Mouse (Mus musculus): ENCODE results near the gene Tex2. TPM values are rescaled to one million over a fixed set of nuclear protein-coding genes. Genes with fewer than 3 reads are reported as not detected.

The Tex2 gene
- polyA plus RNA-seq, 1 experiment from 2014 or later = 9.3 TPM

DNA sequence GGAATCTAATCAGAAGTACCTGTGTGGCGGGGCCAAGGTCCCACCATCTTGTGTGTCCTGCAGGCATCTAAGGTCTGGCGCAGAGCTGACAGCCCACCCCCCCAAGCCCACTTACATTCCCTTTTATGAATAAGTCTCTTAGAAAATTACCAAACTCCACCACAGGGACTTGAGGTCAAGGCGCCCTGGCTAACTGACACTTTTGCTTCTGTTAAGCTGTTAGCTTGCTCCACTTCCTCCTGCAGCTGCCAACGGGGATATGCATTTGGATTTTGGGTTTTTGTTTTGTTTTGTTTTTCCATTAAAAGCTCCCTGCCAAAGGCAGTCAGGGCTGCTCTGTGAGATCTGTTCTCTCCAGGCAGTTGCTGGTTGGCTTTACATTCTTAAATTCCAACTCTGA lies 2.3 kb upstream of the Tex2 start:
- no peak overlapping the region for H3K9ac ChIP-seq
- peaks cover 3% of the 10 kb centered on the region; the same call in 1 of the 2 replicates for H3K27me3 ChIP-seq
- no peak for ATAC-seq (replicated peaks; ENCODE audit: low FRiP score)
- H3K27ac ChIP-seq = no peak overlapping the region
- WGBS = 79% methylated on average over 4 of the region's 4 CpGs
- H3K9me3 ChIP-seq (replicated peaks) = no peaks in the 10 kb centered on the region
- no peak overlapping the region for H3K4me3 ChIP-seq (replicated peaks)
- no peaks in the 10 kb centered on the region for H3K36me3 ChIP-seq
- H3K4me1 ChIP-seq = peaks cover 14% of the 10 kb centered on the region
- no peak overlapping the region for H3K4me2 ChIP-seq

DNA sequence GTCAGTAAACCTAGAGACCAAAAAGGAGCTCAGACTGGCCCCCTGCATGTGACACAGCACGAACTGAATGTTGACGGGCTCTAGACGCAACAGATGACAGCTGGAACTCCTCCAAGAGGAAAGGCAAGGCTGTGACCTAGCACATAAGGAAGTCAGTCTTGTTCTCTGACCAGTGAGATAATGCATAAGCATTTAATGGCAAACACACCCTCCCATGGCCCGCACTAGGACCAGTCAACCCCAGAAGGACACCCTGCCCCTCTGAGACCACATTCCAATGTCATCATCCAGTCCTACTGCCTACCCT lies 1.1 kb upstream of the Tex2 start:
- H3K4me3 ChIP-seq (replicated peaks) = no peak overlapping the region
- no peaks in the 10 kb centered on the region for H3K36me3 ChIP-seq
- no peak overlapping the region for H3K9ac ChIP-seq
- H3K4me2 ChIP-seq = no peak overlapping the region
- 49% methylated on average over 4 of the region's 4 CpGs for WGBS
- H3K27ac ChIP-seq = no peak overlapping the region
- H3K9me3 ChIP-seq (replicated peaks) = no peaks in the 10 kb centered on the region
- peaks cover 3% of the 10 kb centered on the region; the same call in 1 of the 2 replicates for H3K27me3 ChIP-seq
- peaks cover 24% of the 10 kb centered on the region for H3K4me1 ChIP-seq
- no peak for ATAC-seq (replicated peaks; ENCODE audit: low FRiP score)

DNA sequence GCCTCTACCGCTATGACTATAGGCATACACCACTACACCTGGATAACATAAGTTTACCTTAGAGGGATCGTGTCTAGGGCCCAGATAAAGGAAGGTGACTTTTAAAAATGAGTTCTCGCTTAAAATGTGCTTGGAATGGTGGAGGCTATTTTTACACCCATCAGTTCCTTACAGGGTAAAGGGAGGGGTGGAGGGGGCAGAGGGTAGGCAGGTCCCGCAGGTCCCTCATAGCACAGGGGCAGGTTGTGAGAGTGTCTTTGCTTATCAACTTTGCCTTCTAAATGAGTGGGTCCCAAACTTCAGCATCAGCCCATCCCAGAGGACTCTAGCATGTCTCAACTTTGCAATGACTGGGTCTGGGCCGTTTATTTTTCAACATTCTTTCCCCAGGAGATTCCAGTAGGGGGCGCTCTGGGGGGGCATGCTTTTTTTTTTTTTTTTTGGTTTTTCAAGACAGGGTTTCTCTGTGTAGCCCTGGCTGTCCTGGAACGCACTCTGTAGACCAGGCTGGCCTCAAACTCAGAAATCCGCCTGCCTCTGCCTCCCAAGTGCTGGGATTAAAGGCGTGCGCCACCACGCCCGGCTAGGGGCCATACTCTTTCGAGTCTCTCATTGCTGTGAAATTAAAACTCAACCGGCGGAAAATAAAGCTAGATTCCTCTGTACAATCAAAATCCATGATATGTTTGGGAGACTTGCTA lies 565 bp upstream of the Tex2 start:
- Histone ChIP-seq H3K36me3 (no peaks in the 10 kb centered on the region), H3K4me1 (peaks cover 25% of the 10 kb centered on the region), H3K27ac (peak overlapping the region; percentile 87), H3K27me3 (peaks cover 3% of the 10 kb centered on the region; the same call in 1 of the 2 replicates), H3K9me3 (replicated peaks) (no peaks in the 10 kb centered on the region), H3K4me2 (peak overlapping the region; percentile 93), H3K9ac (no peak overlapping the region), H3K4me3 (replicated peaks) (peak overlapping the region; percentile 99)
- 57% methylated on average over 15 of the region's 15 CpGs for WGBS
- ATAC-seq (replicated peaks; ENCODE audit: low FRiP score) = no peak

DNA sequence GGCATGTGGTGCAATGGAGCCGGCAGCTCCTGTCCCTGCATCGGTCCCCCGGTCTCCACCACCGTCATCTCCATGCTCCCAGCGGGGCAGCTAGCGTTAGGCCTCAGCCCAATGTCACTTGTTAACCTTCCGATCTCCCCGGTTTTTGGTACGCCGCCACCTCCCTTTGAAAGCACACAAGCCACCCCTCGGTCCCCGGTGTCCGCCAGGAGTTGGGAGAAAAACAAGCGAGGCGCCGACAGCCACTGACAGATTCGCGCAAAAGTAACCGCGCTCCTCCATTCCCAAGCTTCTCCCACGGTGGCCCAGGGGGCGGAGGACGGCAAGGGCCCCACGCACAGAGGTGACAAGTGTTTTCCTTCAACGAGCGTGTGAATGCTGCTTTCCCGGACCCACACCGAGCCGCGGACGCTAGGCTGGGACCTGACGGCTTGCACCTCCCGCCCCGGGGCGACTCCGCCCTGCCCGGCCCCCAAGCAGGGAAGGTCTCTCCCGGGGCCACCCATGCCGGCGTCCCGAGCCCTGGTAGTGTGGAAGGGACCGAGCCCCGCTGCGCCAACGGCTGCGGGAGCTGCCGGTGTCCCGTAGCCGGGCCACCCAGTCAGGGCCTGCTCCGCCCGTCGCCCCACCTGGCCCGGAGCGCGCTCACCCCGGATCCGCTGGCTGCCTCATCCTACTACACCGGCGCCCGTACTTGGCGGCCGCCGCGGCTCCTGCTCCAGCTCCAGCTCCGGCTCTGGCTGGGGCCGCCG lies 838 bp downstream of the Tex2 start:
- Histone ChIP-seq H3K9me3 (replicated peaks) (no peaks in the 10 kb centered on the region), H3K4me1 (peaks cover 25% of the 10 kb centered on the region), H3K4me2 (peak overlapping the region; percentile 93), H3K27me3 (peaks cover 3% of the 10 kb centered on the region; the same call in 1 of the 2 replicates), H3K4me3 (replicated peaks) (peak overlapping the region; percentile 99), H3K9ac (peak overlapping the region; percentile 94), H3K36me3 (no peaks in the 10 kb centered on the region), H3K27ac (peak overlapping the region; percentile 89)
- ATAC-seq (replicated peaks; ENCODE audit: low FRiP score) = peak; percentile 82
- WGBS = under 1% methylated on average over 56 of the region's 67 CpGs

DNA sequence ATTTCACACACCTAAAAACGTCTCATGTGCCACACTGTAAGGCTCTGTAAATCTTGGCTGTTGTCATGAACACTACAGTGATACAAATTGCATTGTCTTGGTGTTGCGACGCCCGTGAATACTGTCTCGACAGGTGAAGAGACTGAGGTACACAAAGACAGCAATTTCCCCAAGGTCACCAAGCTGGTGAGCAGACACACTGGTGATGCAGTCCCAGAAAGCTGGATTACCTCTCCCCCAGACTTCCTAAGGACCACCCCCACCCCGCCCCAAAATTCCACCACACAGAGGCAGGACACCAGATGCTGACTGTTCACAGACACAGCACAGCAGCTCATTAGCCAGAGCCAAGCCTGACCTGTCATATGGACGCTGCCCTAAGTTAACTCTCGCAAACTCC lies 3.5 kb downstream of the Tex2 start:
- Histone ChIP-seq H3K4me3 (replicated peaks) (no peak overlapping the region), H3K4me2 (no peak overlapping the region), H3K27me3 (peaks cover 3% of the 10 kb centered on the region; the same call in 1 of the 2 replicates), H3K4me1 (peaks cover 28% of the 10 kb centered on the region), H3K27ac (no peak overlapping the region), H3K36me3 (no peaks in the 10 kb centered on the region), H3K9me3 (replicated peaks) (no peaks in the 10 kb centered on the region), H3K9ac (no peak overlapping the region)
- no peak for ATAC-seq (replicated peaks; ENCODE audit: low FRiP score)
- WGBS = 62% methylated on average over 8 of the region's 8 CpGs

DNA sequence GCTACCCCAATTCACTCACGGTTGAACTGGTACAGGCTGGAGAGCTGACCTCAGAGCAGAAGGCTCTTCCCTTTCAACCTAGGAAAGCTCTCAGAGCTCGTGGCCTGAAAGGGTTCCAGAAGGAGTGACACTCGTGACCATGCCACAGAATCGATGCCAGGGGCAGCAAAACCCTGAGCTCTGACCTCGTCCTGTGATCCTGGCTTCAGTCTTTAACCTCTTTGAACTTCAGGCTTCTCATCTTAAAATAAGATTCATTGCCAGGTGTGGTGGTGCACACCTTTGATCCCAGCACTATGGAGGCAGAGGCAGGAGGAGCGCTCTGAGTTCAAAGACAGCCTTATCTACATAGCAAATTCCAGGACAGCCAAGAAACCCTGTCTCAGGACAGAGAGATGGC lies 5.9 kb downstream of the Tex2 start:
- 70% methylated on average over 6 of the region's 6 CpGs for WGBS
- H3K9ac ChIP-seq = no peak overlapping the region
- H3K4me2 ChIP-seq = no peak overlapping the region
- peaks cover 3% of the 10 kb centered on the region; the same call in 1 of the 2 replicates for H3K27me3 ChIP-seq
- ATAC-seq (replicated peaks; ENCODE audit: low FRiP score) = no peak
- no peaks in the 10 kb centered on the region; the same call in 1 of the 2 replicates for H3K36me3 ChIP-seq
- no peak overlapping the region for H3K4me3 ChIP-seq (replicated peaks)
- peaks cover 27% of the 10 kb centered on the region for H3K4me1 ChIP-seq
- no peak overlapping the region for H3K27ac ChIP-seq
- 0 out of 2 replicates have a peak, but pooled peaks cover 3% of the 10 kb centered on the region for H3K9me3 ChIP-seq (replicated peaks)

DNA sequence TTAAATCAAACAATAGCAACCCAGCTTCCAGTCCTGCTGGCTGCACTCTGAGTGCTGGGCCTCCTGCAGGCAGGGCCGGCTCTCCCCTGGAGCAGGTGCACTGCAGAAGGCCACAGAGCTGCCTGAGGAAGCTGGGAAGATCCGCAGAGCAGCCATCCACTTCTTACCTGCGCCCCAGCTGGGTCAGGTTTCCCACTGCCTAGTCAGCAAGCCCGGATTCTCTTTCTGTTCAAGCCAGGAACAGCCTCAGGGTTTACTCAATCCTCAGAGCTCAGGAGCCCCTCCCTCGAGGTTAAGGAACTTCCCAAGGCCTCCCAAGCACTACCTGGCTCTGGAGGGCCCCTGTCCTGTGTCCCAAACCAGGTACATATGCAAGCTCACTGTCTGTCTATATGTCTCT lies 7.2 kb downstream of the Tex2 start:
- no peaks in the 10 kb centered on the region; the same call in 1 of the 2 replicates for H3K36me3 ChIP-seq
- no peak for ATAC-seq (replicated peaks; ENCODE audit: low FRiP score)
- no peak overlapping the region for H3K9ac ChIP-seq
- no peak overlapping the region for H3K4me2 ChIP-seq
- 0 out of 2 replicates have a peak, but pooled peaks cover 3% of the 10 kb centered on the region for H3K9me3 ChIP-seq (replicated peaks)
- H3K4me1 ChIP-seq = peaks cover 27% of the 10 kb centered on the region
- no peaks in the 10 kb centered on the region for H3K27me3 ChIP-seq
- no peak overlapping the region for H3K4me3 ChIP-seq (replicated peaks)
- no peak overlapping the region for H3K27ac ChIP-seq
- 45% methylated on average over 5 of the region's 5 CpGs for WGBS

DNA sequence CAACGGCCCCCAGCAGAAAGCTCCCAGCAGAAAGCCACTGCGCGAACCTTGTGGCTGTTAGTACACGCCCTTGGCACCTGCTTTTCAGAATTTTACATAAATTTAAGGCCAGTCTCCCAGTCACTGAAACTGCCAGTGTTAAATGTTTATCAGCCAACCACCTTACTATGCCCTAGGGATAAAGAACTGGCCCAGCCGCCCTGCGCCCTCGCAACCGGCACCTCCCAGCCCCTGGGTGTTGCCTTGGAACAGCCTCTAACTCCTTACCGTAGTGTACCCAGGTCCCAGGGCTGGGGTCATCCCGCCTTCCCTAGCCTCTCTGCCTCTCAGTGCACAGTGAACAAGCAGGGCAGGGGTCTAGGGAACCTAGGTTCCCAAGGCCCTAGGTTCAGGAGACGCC lies 10.0 kb downstream of the Tex2 start:
- WGBS = 90% methylated on average over 11 of the region's 11 CpGs

DNA sequence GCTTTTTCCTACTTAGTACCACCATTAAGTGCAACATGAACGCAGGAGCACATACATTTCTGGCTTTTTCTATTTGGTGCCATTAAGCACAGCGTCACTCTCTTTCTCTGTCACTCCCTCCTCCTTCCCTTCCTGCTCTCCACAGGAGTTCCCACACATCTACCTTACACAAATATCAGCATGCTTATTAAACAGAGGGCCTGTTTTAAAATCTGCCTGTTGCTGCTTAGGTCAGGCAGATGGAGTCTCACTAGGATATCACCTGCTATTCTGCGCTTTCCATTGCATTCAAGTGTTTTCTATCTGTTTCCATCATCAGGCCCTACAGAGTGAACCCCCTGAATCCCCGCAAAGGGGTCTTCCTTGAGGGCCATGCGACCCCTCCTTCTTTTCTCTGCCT lies 13.1 kb downstream of the Tex2 start:
- WGBS = 87% methylated on average over 5 of the region's 5 CpGs
- Histone ChIP-seq H3K27ac (no peak overlapping the region), H3K9ac (no peak overlapping the region), H3K4me3 (replicated peaks) (no peak overlapping the region), H3K4me1 (peaks cover 26% of the 10 kb centered on the region), H3K27me3 (no peaks in the 10 kb centered on the region), H3K4me2 (no peak overlapping the region), H3K9me3 (replicated peaks) (0 out of 2 replicates have a peak, but pooled peaks cover 3% of the 10 kb centered on the region), H3K36me3 (no peaks in the 10 kb centered on the region; the same call in 1 of the 2 replicates)
- ATAC-seq (replicated peaks; ENCODE audit: low FRiP score) = no peak

More for the DNA sequence above, 10.0 kb downstream of the Tex2 start:
- Histone ChIP-seq H3K36me3 (no peaks in the 10 kb centered on the region; the same call in 1 of the 2 replicates), H3K4me2 (no peak overlapping the region), H3K27ac (no peak overlapping the region), H3K4me3 (replicated peaks) (no peak overlapping the region), H3K27me3 (no peaks in the 10 kb centered on the region), H3K4me1 (peaks cover 29% of the 10 kb centered on the region), H3K9me3 (replicated peaks) (0 out of 2 replicates have a peak, but pooled peaks cover 3% of the 10 kb centered on the region), H3K9ac (no peak overlapping the region)
- ATAC-seq (replicated peaks; ENCODE audit: low FRiP score) = no peak

DNA sequence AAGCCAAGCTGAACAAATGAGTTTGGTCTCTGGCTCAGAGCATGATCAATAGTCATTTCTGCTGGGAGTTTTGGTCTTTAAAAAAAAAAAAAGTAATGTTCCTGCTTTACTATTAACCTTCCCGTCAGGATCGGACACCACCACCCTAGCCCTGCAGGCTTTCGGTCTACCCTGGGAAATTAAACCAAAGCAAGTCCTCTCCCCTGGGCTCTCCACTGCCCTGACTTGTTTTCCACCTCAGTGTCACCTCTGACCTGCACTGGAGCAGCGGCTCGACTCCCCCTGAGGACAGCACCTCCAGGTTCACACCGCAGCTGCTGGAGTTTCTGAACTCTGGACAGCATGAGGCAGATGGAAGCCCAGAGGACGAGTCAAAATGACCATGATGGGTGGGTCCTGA lies 13.9 kb downstream of the Tex2 start:
- Histone ChIP-seq H3K27me3 (no peaks in the 10 kb centered on the region), H3K4me3 (replicated peaks) (no peak overlapping the region), H3K27ac (no peak overlapping the region), H3K4me1 (peaks cover 26% of the 10 kb centered on the region), H3K36me3 (no peaks in the 10 kb centered on the region; the same call in 1 of the 2 replicates), H3K4me2 (no peak overlapping the region), H3K9me3 (replicated peaks) (no peaks in the 10 kb centered on the region), H3K9ac (no peak overlapping the region)
- ATAC-seq (replicated peaks; ENCODE audit: low FRiP score) = no peak
- WGBS = 41% methylated on average over 7 of the region's 7 CpGs

DNA sequence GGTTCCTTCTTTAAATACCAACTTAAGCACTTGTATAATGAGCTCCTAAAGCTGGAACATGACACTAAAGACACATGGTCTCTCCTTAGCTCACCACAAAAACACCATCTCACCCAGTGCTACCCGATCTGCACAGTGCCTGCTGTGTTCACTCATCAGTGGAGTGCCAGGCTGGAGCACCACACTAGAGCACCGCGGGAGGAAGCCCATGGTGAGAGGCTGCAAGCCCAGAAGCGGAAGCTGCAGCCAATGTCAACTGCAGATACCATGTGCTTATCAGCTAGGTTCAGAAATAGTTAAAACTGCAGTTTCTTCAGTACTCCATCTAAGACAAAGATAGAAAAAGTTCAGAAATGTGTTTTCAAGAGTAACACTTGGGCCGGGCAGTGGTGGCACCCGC lies 14.9 kb downstream of the Tex2 start:
- WGBS = 57% methylated on average over 6 of the region's 6 CpGs
- ATAC-seq (replicated peaks; ENCODE audit: low FRiP score) = peak; percentile 52; the same call in 1 of the 2 replicates
- Histone ChIP-seq H3K4me1 (peaks cover 26% of the 10 kb centered on the region), H3K4me2 (no peak overlapping the region), H3K27me3 (no peaks in the 10 kb centered on the region), H3K9me3 (replicated peaks) (no peaks in the 10 kb centered on the region), H3K27ac (no peak overlapping the region), H3K4me3 (replicated peaks) (no peak overlapping the region), H3K9ac (no peak overlapping the region), H3K36me3 (0 out of 2 replicates have a peak, but pooled peaks cover under 1% of the 10 kb centered on the region)

DNA sequence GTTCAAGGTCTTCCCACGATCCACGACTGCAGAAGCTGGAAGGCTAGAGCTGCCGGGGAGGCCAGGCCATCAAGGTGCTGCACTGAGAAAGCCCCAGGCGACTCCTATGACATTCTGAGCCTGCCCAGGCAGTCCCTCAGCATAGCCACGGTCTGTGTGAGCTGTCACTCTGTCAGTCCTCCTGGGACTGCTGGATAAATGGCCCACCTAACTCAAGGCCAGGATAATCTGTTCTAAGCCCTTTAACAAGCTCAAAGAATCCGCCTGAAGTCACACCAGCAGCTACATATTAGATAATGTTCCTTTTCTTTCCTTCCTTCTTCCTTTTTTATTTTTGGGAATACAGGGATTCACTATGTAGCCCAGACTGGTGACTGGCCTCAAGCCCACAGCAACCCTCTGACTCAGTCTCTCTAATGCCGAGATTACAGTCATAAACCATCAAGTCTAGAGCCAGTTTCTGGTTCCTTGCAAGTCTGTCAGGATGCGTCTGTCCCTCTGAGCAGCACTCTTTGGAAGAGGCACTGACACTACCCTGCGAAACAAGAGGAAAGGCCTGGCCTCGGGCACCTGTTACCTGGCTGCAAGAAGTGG lies 15.4 kb downstream of the Tex2 start:
- H3K4me1 ChIP-seq = peaks cover 26% of the 10 kb centered on the region
- H3K4me2 ChIP-seq = no peak overlapping the region
- no peak overlapping the region for H3K27ac ChIP-seq
- no peaks in the 10 kb centered on the region for H3K27me3 ChIP-seq
- no peaks in the 10 kb centered on the region for H3K9me3 ChIP-seq (replicated peaks)
- H3K9ac ChIP-seq = no peak overlapping the region
- WGBS = 66% methylated on average over 10 of the region's 10 CpGs
- ATAC-seq (replicated peaks; ENCODE audit: low FRiP score) = no peak
- H3K4me3 ChIP-seq (replicated peaks) = no peak overlapping the region
- H3K36me3 ChIP-seq = 0 out of 2 replicates have a peak, but pooled peaks cover 2% of the 10 kb centered on the region
